Mouse (Mus musculus) MEL (cell line): ENCODE data around the gene Asb16.
A peak's percentile ranks its signal among the peaks of the same experiment; 100 is the strongest.

Experiments
- BHLHE40 ChIP-seq: IDR thresholded peaks from 2 replicates; pipeline ENCODE4 v1.6.1; 2012; ENCODE audit warnings: low read depth, mild to moderate bottlenecking, inconsistent platforms, low read length, improper control_type of control experiment, borderline replicate concordance
- CTCF ChIP-seq, 3 experiments: IDR thresholded peaks in 2 of 3; conservative IDR thresholded peaks in 1 of 3; 2 replicates each; pipeline ENCODE4 v1.5.1; 2011 to 2012; ENCODE audit warnings: low read length in 3 of 3, low read depth in 2 of 3, mild to moderate bottlenecking in 2 of 3, improper control_type of control experiment in 1 of 3, inconsistent platforms in 1 of 3, mixed read lengths in 1 of 3, moderate library complexity in 1 of 3; ENCODE audit not compliant: control insufficient read depth in 1 of 3, insufficient read depth in 1 of 3, poor library complexity in 1 of 3, severe bottlenecking in 1 of 3
- EP300 ChIP-seq, 2 experiments: IDR thresholded peaks; 2 replicates each; pipeline ENCODE4 v1.6.1; 2011; ENCODE audit warnings: improper control_type of control experiment in 2 of 2, low read length in 2 of 2, low read depth in 1 of 2, mild to moderate bottlenecking in 1 of 2
- ETS1 ChIP-seq: IDR thresholded peaks from 2 replicates; pipeline ENCODE4 v1.6.1; 2012; ENCODE audit warnings: low read depth, mild to moderate bottlenecking, inconsistent platforms, low read length, improper control_type of control experiment, moderate library complexity
- GATA1 ChIP-seq: IDR thresholded peaks from 2 replicates; pipeline ENCODE4 v1.6.1; 2011; ENCODE audit warnings: low read depth, low read length, improper control_type of control experiment
- JUND ChIP-seq: IDR thresholded peaks from 2 replicates; pipeline ENCODE4 v1.6.1; 2011; ENCODE audit warnings: low read depth, mild to moderate bottlenecking, improper control_type of control experiment, low read length
- POLR2A ChIP-seq, 2 experiments: IDR thresholded peaks; 2 replicates each; pipeline ENCODE4 v1.6.1; 2011 to 2012; ENCODE audit warnings: low read length in 2 of 2, mild to moderate bottlenecking in 2 of 2, control low read depth in 1 of 2, improper control_type of control experiment in 1 of 2, low read depth in 1 of 2, moderate library complexity in 1 of 2; ENCODE audit not compliant: control insufficient read depth in 1 of 2, insufficient read depth in 1 of 2, poor library complexity in 1 of 2
- POLR2AphosphoS2 ChIP-seq: IDR thresholded peaks from 2 replicates; pipeline ENCODE4 v1.6.1; 2011; ENCODE audit warnings: low read length, improper control_type of control experiment
- POLR2AphosphoS5 ChIP-seq: IDR thresholded peaks from 2 replicates; pipeline ENCODE4 v1.6.1; 2012; ENCODE audit warnings: low read depth, borderline replicate concordance, mild to moderate bottlenecking, inconsistent platforms, low read length, moderate library complexity, mixed read lengths
- TBP ChIP-seq: IDR thresholded peaks from 2 replicates; pipeline ENCODE4 v1.8.0; 2011; ENCODE audit warnings: low read depth, low read length, improper control_type of control experiment
- TCF12 ChIP-seq: IDR thresholded peaks from 2 replicates; pipeline ENCODE4 v1.6.1; 2014; ENCODE audit warnings: low read depth, mild to moderate bottlenecking, inconsistent platforms, low read length, improper control_type of control experiment, moderate library complexity

DNA sequence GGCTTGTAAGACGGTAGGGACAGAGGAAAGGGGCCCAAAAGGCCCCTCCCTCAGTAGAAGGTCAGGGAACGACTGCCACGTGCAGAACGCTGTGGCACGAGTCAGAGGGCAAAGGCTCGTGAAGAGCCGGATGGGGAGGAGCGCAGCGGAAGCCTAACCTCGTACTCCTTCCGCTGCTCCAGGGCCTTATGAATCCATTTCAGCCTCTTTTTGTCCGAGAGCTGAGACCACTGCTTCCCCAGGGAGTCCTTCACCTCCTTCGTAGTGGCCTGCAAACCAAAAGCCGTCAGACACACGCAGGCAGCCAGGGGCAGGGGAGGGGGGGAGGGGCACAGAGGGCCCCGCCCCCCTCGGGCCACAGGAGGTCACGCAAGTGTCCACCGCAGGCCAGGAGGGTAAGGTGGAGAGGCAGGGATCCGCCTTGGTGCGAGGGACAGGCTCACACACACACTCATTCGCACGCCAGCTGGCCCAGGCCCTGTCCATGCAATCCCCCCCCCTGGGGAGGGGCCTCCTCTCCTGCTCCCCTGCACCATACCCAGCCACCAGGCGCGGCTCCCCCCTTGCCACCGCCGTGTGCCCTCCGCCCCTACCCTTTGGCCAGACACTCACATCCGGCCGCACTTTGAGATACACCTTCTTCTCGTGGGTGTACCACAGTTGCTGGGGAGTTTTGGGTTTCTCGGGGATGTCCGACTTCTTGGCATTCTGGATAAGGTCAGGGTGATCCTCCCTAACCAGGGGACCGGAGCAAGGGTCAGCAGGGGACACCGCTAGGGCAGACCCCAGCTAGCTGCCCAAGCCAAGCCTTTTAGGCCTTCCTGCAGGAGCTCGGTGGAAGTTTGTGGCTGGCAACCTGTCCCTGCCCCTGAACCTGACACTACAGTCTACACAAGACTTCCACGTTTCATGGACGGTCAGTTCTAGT lies 42.5 kb downstream of the Asb16 start:
- TF ChIP-seq POLR2A (IDR thresholded peaks at IDR 0.05; ENCODE audit: control insufficient read depth in 1 of 2, insufficient read depth in 1 of 2, low read depth in 1 of 2, low read length in 2 of 2, poor library complexity in 1 of 2) (peak in 1 of 2 experiments; percentile 37; a peak in 2 of 4 replicates), ETS1 (no peak), CTCF (IDR thresholded peaks at IDR 0.05 in 2 of 3, conservative IDR thresholded peaks at IDR 0.05 in 1 of 3; ENCODE audit: control insufficient read depth in 1 of 3, insufficient read depth in 1 of 3, low read depth in 2 of 3, low read length in 3 of 3, poor library complexity in 1 of 3, severe bottlenecking in 1 of 3) (no peak), TBP (no peak), JUND (no peak), TCF12 (no peak), POLR2AphosphoS5 (no peak), EP300 (IDR thresholded peaks at IDR 0.05; ENCODE audit: low read depth in 1 of 2, low read length in 2 of 2) (no peak), POLR2AphosphoS2 (no peak), GATA1 (no peak), BHLHE40 (no peak)
